Mouse (Mus musculus) hematopoietic stem cell, adult 5-6 weeks (primary cell): Measurements from ENCODE around the gene Trpv4. TPM values are rescaled to one million over a fixed set of nuclear protein-coding genes. Genes with fewer than 3 reads are reported as not detected.

Experiments
- ATAC-seq, 2 experiments: fragments of 125-278 bp in 1 of 2; replicated peaks in 1 of 2; 2 replicates each; pipeline ENCODE4 v1.8.0; 2016 to 2017; ENCODE audit warnings: inconsistent platforms in 2 of 2, mild to moderate bottlenecking in 2 of 2, moderate number of reproducible peaks in 2 of 2, low read depth in 1 of 2, moderate TSS enrichment in 1 of 2; ENCODE audit not compliant: low FRiP score in 2 of 2, poor library complexity in 2 of 2, severe bottlenecking in 2 of 2, insufficient read depth in 1 of 2, low TSS enrichment in 1 of 2
- total RNA-seq: library from RNA; stranded (forward); fragments of 172-1452, 232-1000 nt; gene quantifications from 2 replicates; pipeline ENCODE4 v1.2.3, GENCODE M21; 2017

Trpv4 gene
- total RNA-seq, 1 experiment from 2014 or later: 0.25 TPM

- 0 out of 4 replicates have a peak, but pooled peaks of 1 of the 2 experiments have one; percentile 11 for ATAC-seq
These were observed 21.8 kb upstream of the Trpv4 start for GRCm38 (mm10) chr5:114679841-114680591.

DNA sequence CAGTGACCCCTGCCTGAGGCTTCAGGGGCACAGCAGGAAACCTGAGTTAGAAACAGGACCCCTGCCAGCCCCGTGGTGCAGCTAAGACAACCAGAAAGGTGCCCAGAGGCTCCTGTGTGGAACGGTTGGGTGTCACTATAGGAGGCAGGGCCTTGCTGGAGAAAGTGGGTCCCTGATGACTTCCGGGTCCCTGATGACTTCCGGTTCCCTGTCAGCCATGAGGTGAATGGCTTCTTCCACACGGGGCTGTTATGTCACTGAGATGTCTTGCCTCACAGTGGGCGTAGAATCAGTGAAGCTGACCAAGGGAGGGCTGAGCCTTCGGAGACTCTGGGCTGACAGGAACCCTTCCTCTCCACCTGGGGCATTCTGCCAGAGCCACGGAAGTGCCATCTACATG lies 16.4 kb upstream of the Trpv4 start:
- ATAC-seq: no peak

- ATAC-seq: no peak
These were observed 14.9 kb upstream of the Trpv4 start for GRCm38 (mm10) chr5:114673114-114673513.

GRCm38 (mm10) chr5:114669014-114669413 lies 10.8 kb upstream of the Trpv4 start:
- ATAC-seq: no peak

DNA sequence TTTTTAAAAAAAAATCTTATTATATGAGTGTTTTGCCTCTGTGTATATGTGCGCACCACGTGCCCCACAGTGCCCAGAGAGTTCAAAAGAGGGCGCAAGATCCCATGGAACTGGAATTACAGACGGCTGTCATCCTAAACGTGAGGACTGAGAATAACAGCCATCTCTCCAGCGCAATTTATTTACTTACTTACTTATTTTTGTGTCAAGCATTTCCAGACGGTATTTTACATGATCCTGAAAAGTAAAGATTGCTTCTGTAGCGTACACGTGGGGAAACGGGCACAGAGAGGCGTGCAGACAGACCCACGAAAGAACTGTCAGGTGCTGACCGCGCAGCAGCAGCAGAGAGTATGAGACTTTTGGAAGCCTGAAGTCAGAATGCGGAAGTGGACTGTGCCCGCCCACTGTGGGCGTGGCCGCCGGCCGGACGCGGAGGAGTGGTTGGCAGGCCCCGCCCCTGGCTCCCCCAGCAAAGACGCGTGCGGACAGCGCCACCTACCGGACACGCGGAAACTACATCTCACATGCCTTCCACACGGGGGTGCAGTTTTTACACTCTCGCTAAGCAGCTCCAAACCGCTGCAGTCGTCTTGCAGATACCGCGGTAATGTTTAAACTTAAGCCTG lies 9.1 kb upstream of the Trpv4 start:
- ATAC-seq: peak; percentile 91 to 97

DNA sequence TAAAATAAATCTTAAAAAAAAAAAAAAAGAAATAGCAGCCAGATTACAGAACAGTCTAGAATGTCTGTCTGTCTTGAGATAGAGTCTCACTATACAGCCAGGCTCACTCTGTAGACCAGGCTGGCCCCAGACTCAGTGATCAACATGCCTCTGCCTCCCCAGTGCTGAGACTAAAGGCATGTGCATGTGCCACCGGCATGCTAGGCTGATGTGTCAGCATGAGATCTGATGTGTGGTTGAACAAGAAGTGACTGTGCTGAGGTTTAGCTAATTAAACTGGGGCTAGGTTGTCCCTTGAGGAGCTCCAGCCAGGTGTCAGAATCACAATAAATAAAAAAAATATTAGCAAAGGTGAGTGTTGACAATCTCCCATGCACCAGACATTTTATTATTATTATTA lies 8.4 kb upstream of the Trpv4 start:
- ATAC-seq: no peak

- no peak for ATAC-seq
These were observed 6.5 kb upstream of the Trpv4 start for GRCm38 (mm10) chr5:114664750-114665149.

GRCm38 (mm10) chr5:114664139-114664538 lies 5.9 kb upstream of the Trpv4 start:
- no peak for ATAC-seq

DNA sequence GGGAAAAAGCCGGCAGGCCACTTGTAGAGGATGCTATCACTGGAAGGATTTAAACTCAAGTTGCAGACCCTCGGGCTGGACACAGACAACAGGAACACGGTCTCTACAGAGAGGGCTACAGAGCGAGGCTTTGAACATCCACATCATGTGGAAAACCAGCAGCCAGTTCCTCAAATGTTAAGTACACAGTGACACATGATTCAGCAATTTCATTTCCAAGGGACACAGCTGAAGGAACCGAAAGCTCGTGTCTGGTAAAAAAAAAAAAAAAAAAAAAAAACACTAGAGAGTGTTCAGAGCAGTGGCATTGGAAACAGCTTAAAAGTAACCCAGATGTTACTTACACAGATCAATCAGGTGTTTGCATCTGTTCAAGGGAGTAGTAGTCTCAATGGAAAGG lies 2.8 kb upstream of the Trpv4 start:
- ATAC-seq: peak; percentile 80 to 82

DNA sequence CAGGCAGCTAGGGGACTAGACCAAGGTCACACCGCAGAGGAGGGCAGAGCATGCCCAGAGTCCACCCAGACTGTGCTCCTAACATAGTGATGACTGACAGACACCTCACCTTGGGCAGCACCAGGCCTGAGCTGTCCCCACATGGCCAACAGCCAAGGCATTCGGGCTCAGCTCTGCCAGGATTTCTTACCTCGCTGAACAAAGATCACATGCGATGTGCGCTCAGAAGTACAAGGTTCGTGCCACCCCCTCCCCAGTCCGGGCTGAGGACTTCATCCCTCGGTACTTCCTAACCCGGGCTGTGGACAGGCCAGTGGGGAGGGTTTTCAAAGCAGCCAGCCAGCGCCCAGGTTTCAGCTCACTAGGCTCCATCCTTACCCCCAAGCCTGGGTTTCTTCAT lies 795 bp downstream of the Trpv4 start:
- ATAC-seq: no peak

- ATAC-seq: no peak
These were observed 1.9 kb downstream of the Trpv4 start for GRCm38 (mm10) chr5:114656305-114656704.

DNA sequence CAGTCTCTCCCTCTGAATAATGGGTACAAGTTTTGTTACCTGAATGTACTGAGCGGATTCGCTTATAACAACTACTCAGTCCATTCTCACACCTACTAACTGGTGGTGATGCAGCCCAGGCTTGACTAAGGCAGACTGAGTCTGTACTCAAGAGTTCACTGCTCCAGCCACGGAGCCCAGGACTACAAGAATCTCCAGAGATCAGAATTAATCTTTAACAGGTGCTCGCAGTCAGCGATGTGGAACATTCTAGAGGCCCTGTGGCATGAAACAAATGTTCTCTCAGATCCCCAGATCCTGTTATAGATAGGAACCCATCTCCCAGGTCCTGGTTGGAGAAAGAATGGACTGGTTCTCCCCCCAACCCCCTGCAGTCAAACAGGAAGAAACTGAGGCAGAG lies 2.5 kb downstream of the Trpv4 start:
- ATAC-seq: no peak

DNA sequence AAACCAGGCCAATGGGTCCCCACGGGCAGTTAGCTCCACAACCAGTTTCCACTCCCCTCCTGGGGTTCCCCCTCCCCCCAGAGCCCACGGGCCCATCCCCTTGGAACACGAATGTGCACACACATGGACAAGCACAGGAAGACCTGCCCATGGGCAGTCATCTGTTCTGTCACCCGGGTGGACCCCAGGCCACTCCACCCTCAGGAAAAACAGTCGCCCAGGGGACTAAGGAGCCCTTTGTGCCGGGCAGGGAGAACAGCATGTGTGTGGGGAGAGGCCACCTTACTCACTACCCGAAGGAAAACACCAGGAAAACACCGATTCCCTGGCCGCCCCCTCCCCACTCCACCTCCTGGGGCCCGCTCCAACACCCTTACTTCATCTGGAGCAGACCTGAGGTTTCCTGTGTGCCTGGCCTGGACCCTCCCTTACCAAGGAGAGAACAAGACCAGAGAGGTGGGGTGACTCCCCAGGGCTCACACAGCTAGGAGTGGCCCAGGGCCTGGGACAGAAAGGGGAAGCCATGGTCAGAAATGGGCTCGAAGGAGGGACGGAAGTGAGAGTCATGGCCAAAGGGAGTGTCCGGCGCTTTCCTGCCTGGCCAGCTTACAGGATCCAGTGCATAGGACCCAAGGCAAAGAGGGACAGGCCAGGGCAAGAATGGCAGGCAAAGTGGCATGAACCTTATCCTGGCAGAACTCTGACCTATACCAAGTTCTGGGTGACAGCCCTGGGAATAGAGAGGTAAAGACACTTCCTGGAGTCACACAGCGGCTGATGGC lies 4.4 kb downstream of the Trpv4 start:
- no peak for ATAC-seq

DNA sequence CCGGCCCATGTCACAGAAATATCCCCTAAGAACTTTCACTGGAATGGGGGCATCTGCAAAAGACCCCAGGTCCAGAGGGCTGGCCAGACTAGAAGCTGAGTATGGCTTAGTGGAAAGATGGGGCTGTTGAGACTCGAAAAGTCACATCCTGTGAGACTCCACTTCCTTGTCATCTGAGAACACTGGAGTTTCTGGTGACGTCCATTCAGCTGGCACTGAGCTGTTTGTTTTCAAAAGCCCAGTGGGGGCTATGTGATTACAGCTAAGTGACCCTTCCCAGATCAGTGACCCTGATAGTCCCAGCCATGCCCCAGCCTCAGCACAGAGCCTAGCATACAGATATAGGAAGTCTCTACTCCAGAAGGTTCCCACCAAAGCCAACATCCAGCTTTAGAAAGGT lies 6.8 kb downstream of the Trpv4 start:
- 0 out of 4 replicates have a peak, but pooled peaks of 1 of the 2 experiments have one; percentile 5 for ATAC-seq

- ATAC-seq: peak; percentile 28 to 29; a peak in 3 of 4 replicates
These were observed 7.2 kb downstream of the Trpv4 start for GRCm38 (mm10) chr5:114651002-114651401.

DNA sequence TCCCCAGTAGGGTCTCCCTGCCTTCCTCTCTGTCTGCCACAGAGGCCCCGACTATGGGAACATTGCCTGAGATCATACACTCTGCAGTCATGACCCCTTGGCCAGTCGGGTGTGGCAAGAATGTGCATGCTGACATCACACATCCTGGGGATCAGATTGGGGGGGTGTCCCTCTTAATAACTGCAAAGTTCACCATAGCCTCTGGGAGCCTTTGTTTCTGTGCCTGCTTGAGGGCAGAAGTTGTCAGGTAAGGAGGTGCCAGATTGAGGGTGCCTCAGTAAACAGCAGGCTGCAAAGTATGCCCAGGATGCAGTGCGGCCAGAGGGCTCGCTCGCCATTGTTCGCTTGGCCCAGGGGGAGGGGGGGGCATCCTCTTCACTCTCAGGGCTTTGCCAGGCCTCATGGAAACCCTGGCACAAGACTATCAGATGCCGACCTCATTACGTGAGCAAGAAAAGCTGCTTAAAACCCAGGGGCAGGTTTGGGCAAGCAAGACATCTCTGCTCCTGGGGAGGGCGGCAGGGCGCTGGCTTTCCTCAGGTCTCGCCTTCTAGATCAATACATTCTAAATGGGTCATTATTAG lies 9.4 kb downstream of the Trpv4 start:
- no peak for ATAC-seq

DNA sequence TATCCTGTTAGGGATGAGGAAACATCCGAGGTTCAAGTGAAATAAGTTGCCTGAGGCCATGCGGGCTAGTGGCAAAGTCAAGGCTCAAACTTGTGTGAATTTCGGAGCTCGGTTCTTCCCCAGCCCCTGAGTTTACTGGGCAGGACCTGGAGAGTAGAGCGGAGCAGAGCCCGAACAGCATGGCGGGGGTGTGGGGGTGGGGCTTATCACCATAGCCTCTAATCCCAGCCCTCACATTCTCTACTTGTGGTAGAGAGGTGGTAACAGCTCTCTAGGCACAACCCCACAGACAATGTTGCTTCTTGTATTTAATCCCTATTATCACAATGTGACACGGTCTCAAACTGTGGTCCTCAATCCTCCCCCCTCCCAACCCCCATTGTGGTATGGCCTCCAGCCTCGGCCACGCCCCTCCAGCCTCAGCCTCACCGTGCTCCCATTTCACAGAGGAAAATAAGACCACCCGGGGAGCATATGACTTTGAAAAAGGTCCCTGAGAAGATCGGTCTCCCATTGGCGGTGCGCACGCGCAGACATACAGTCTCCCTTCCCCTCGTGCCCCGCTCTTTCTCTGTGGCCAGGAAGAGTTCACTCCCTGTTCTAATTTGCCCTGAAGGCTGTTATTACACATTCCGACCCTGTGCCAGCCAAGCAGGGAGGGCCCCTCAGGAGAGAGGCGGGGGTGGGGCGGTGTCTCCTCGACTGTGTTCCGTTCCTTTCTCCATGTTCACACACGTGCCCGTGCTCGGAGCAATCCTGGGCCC lies 10.8 kb downstream of the Trpv4 start:
- peak; percentile 39 to 62 for ATAC-seq
